Comparison of ENCODE assay signal across 19 mouse cellular contexts in the genomic region with DNA sequence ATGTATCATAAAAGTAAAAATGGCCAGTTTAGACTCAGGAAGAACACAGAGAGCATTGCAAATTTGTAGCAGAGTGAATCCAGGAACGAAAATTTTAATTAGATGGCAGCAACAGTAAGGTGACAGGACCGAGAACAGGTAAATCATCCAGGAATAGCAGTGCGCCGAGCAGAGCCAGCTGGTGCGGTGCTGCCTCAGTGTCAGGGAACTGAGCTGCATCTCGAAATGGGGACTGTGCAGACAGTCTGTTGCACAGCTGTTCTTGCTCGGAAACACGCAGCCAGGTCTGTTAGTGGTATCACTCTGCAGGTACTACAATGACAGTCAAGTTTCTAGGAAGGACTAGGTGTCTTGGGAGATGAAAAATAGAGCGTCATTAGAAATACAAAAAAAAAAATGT.
DNase-seq lines count a peak whose midpoint lies in the region; ATAC-seq and TF ChIP-seq lines count a peak whose summit lies in the region.
"Had no signal": no experiment of that assay in that cellular context is flagged by ENCODE, and none has a peak within 500 bp of the region (broad histone marks: within the 10 kb centered on the region; RNA-seq: fewer than 3 reads in every experiment).

No protein-coding gene starts in this region.

- TF ChIP-seq CTCF in forebrain, postnatal 0 days (IDR thresholded peaks at IDR 0.05; ENCODE audit: low read depth): no peak

- no peak overlapping the region for H3K4me3 ChIP-seq in forebrain, postnatal 0 days (ENCODE audit: low read depth, low read length)
- no peak overlapping the region for H3K4me3 ChIP-seq in forebrain, embryonic 11.5 days (ENCODE audit: low read depth, low read length)
- H3K4me3 ChIP-seq: forebrain, embryonic 13.5 days; gastrocnemius, adult 2 months; heart, embryonic 13.5 days; limb, embryonic 12.5 days; liver, embryonic 13.5 days; lung, embryonic 15.5 days; neural tube, embryonic 13.5 days had no signal

- no peaks in the 10 kb centered on the region for H3K4me1 ChIP-seq in forebrain, postnatal 0 days (ENCODE audit: insufficient read depth)
- H3K4me1 ChIP-seq in forebrain, embryonic 11.5 days (replicated peaks; ENCODE audit: control insufficient read depth, insufficient read depth, low read length): no peaks in the 10 kb centered on the region
- H3K4me1 ChIP-seq: forebrain, embryonic 13.5 days; heart, embryonic 13.5 days; limb, embryonic 12.5 days; liver, embryonic 13.5 days; lung, embryonic 15.5 days; neural tube, embryonic 13.5 days had no signal

- no peak overlapping the region for H3K27ac ChIP-seq in forebrain, postnatal 0 days (ENCODE audit: low read depth, low read length)
- no peak overlapping the region for H3K27ac ChIP-seq in forebrain, embryonic 11.5 days (ENCODE audit: low read depth, low read length)
- H3K27ac ChIP-seq: forebrain, embryonic 13.5 days; gastrocnemius, adult 2 months; heart, embryonic 13.5 days; limb, embryonic 12.5 days; liver, embryonic 13.5 days; lung, embryonic 15.5 days; neural tube, embryonic 13.5 days had no signal

- WGBS in forebrain, postnatal 0 days: 56% methylated on average over 9 of the region's 9 CpGs
- WGBS in forebrain, embryonic 11.5 days: 88% methylated on average over 9 of the region's 9 CpGs

- no peaks in the 10 kb centered on the region for H3K36me3 ChIP-seq in forebrain, postnatal 0 days (ENCODE audit: insufficient read depth)
- H3K36me3 ChIP-seq in forebrain, embryonic 11.5 days (ENCODE audit: control insufficient read depth, insufficient read depth, low read length): no peaks in the 10 kb centered on the region
- H3K36me3 ChIP-seq: heart, embryonic 13.5 days; limb, embryonic 12.5 days; liver, embryonic 13.5 days; lung, embryonic 15.5 days; neural tube, embryonic 13.5 days had no signal

- H3K4me2 ChIP-seq in forebrain, postnatal 0 days (ENCODE audit: low read depth): 0 out of 2 replicates have a peak overlapping the region, but pooled peaks have one; percentile 5
- H3K4me2 ChIP-seq in forebrain, embryonic 11.5 days (ENCODE audit: low read depth, low read length, severe bottlenecking): no peak overlapping the region
- H3K4me2 ChIP-seq: forebrain, embryonic 13.5 days; heart, embryonic 13.5 days; limb, embryonic 12.5 days; liver, embryonic 13.5 days; lung, embryonic 15.5 days; neural tube, embryonic 13.5 days had no signal

- no peaks in the 10 kb centered on the region for H3K27me3 ChIP-seq in forebrain, postnatal 0 days (ENCODE audit: insufficient read depth, low read length)
- no peaks in the 10 kb centered on the region for H3K27me3 ChIP-seq in forebrain, embryonic 11.5 days (ENCODE audit: control insufficient read depth, insufficient read depth, low read length)
- H3K27me3 ChIP-seq: forebrain, embryonic 13.5 days; heart, embryonic 13.5 days; limb, embryonic 12.5 days; liver, embryonic 13.5 days; lung, embryonic 15.5 days; neural tube, embryonic 13.5 days had no signal

- no peaks in the 10 kb centered on the region for H3K9me3 ChIP-seq in forebrain, postnatal 0 days (ENCODE audit: low read length)
- H3K9me3 ChIP-seq in forebrain, embryonic 11.5 days (ENCODE audit: control insufficient read depth, low read length): no peaks in the 10 kb centered on the region
- H3K9me3 ChIP-seq: forebrain, embryonic 13.5 days; heart, embryonic 13.5 days; limb, embryonic 12.5 days; liver, embryonic 13.5 days; lung, embryonic 15.5 days; neural tube, embryonic 13.5 days had no signal

- no peak overlapping the region for H3K9ac ChIP-seq in forebrain, postnatal 0 days
- H3K9ac ChIP-seq in forebrain, embryonic 11.5 days (ENCODE audit: low read length): no peak overlapping the region
- H3K9ac ChIP-seq: forebrain, embryonic 13.5 days; heart, embryonic 13.5 days; limb, embryonic 12.5 days; liver, embryonic 13.5 days; lung, embryonic 15.5 days; neural tube, embryonic 13.5 days had no signal

- peak; percentile 40; the same call in 1 of the 2 replicates for ATAC-seq in forebrain, postnatal 0 days
- ATAC-seq in forebrain, embryonic 11.5 days (replicated peaks; ENCODE audit: low FRiP score): no peak
- no peak for ATAC-seq in erythroblast, adult 5-6 weeks (replicated peaks; ENCODE audit: low FRiP score, poor library complexity, severe bottlenecking)
- ATAC-seq: forebrain, embryonic 13.5 days had no signal

- peak; percentile 20 for DNase-seq in forebrain, postnatal 0 days
- DNase-seq in forebrain, embryonic 11.5 days (ENCODE audit: low spot score): no peak
- DNase-seq in left cerebral cortex, adult 8-10 months (ENCODE audit: low spot score in 2 of 2): peak; percentile 8 to 32
- no peak for DNase-seq in left cerebral cortex, adult 11 months (ENCODE audit: low spot score)
- DNase-seq in layer of hippocampus, postnatal 36 days: peak; percentile 3 to 4
- DNase-seq in right cerebral cortex, postnatal 14 days: peak; percentile 13
- no peak for DNase-seq in heart, adult 18-20 months
- DNase-seq: adrenal gland, adult 8-10 months; gastrocnemius, adult 2 months; heart, postnatal 36 days; kidney, adult 9 months; kidney, postnatal 4 days; liver, embryonic 13.5 days had no signal

Comparison
In these comparisons a context has a peak if more than half of its experiments do, and no peak if none do; other contexts are left out.
1. DNase-seq: peak in forebrain, postnatal 0 days (single experiment), left cerebral cortex, adult 8-10 months (2 of 2), layer of hippocampus, postnatal 36 days (2 of 2) and right cerebral cortex, postnatal 14 days (single experiment); none in forebrain, embryonic 11.5 days (single experiment), left cerebral cortex, adult 11 months (single experiment) and heart, adult 18-20 months (0 of 2).